Mouse (Mus musculus) midbrain, embryonic 11.5 days (tissue): ENCODE measurements at regions not wholly inside any gene's neighbourhood (a gene's known extent, or its start where the extent isn't known, plus 50 kb on each side); places are given as distances from the start of the nearest gene placed in this dataset.
"Not testable (repeated sequence)": the region's sequence is repeated elsewhere in the genome, so short reads cannot be mapped to it uniquely, and the experiment has no call there.

Experiments used
- ATAC-seq: fragments of 200-750 bp; cut with Nextera tagmentation; 2 replicates; pipeline ENCODE4 v1.8.0; 2017; ENCODE audit warnings: moderate TSS enrichment, moderate library complexity; ENCODE audit not compliant: low FRiP score
- DNase-seq: peaks from one replicate; pipeline ENCODE4 v3.0.0; 2015; ENCODE audit warnings: low spot score; ENCODE audit errors: missing footprints
- H3K27ac ChIP-seq: fragments of 300-500 bp; sonication (generic); 2 replicates; pipeline ENCODE4 v1.5.1; 2014; ENCODE audit warnings: low read depth, low read length
- H3K27me3 ChIP-seq: fragments of 300-500 bp; sonication (generic); 2 replicates; pipeline ENCODE4 v1.6.1; 2014; ENCODE audit warnings: mild to moderate bottlenecking, low read length, moderate library complexity, mixed read lengths; ENCODE audit not compliant: control insufficient read depth, insufficient read depth
- H3K36me3 ChIP-seq: fragments of 300-500 bp; sonication (generic); 2 replicates; pipeline ENCODE4 v1.6.1; 2014; ENCODE audit warnings: mild to moderate bottlenecking, low read length, moderate library complexity, mixed read lengths; ENCODE audit not compliant: control insufficient read depth, insufficient read depth
- H3K4me1 ChIP-seq: fragments of 300-500 bp; sonication (generic); 2 replicates; pipeline ENCODE4 v1.6.1; 2014; ENCODE audit warnings: low read length; ENCODE audit not compliant: control insufficient read depth, insufficient read depth
- H3K4me2 ChIP-seq: fragments of 300-500 bp; sonication (generic); 2 replicates; pipeline ENCODE4 v1.6.1; 2014; ENCODE audit warnings: mild to moderate bottlenecking, moderate library complexity
- H3K4me3 ChIP-seq: fragments of 300-500 bp; sonication (generic); 2 replicates; pipeline ENCODE4 v1.5.1; 2014; ENCODE audit warnings: low read depth, low read length
- H3K9ac ChIP-seq: fragments of 300-500 bp; sonication (generic); 2 replicates; pipeline ENCODE4 v1.6.1; 2014; ENCODE audit warnings: low read length
- H3K9me3 ChIP-seq: fragments of 300-500 bp; sonication (generic); 2 replicates; pipeline ENCODE4 v1.6.1; 2016; ENCODE audit warnings: low read length; ENCODE audit not compliant: control insufficient read depth
- WGBS: fragments of 180-500 bp; shearing (Covaris S2); extraction: QIAGEN DNeasy Blood & Tissue Kit; methylation state at CpG from one replicate; pipeline ENCODE4 v1.1.7; 2014; 5-methylcytosine and 5-hydroxymethylcytosine counted together

GRCm38 (mm10) chr6:25101761-25102160 is 145.7 kb upstream of the Tmem229a start:
- DNase-seq (no peak), ATAC-seq (no peak)
- Histone ChIP-seq H3K27me3 (no peaks in the 10 kb centered on the region), H3K4me1 (no peaks in the 10 kb centered on the region), H3K4me2 (no peak overlapping the region), H3K36me3 (no peaks in the 10 kb centered on the region), H3K9me3 (no peaks in the 10 kb centered on the region), H3K9ac (no peak overlapping the region), H3K4me3 (no peak overlapping the region), H3K27ac (no peak overlapping the region)

- no peaks in the 10 kb centered on the region for H3K36me3 ChIP-seq
Measured at GRCm38 (mm10) chr6:25087167-25087566, 131.1 kb upstream of the Tmem229a start.

GRCm38 (mm10) chr6:25085871-25086270 is 129.8 kb upstream of the Tmem229a start:
- H3K27ac ChIP-seq = no peak overlapping the region
- DNase-seq = no peak
- H3K4me1 ChIP-seq = no peaks in the 10 kb centered on the region
- no peaks in the 10 kb centered on the region for H3K27me3 ChIP-seq
- ATAC-seq = no peak
- H3K4me2 ChIP-seq = no peak overlapping the region
- 75% methylated on average over 2 of the region's 2 CpGs for WGBS
- H3K4me3 ChIP-seq = no peak overlapping the region
- no peak overlapping the region for H3K9ac ChIP-seq
- H3K36me3 ChIP-seq = no peaks in the 10 kb centered on the region
- no peaks in the 10 kb centered on the region for H3K9me3 ChIP-seq

More at GRCm38 (mm10) chr6:25087167-25087566, 131.1 kb upstream of the Tmem229a start:
- Histone ChIP-seq H3K4me2 (no peak overlapping the region), H3K27ac (no peak overlapping the region), H3K27me3 (no peaks in the 10 kb centered on the region), H3K4me3 (no peak overlapping the region), H3K9ac (no peak overlapping the region), H3K4me1 (no peaks in the 10 kb centered on the region), H3K9me3 (no peaks in the 10 kb centered on the region)
- ATAC-seq (no peak), DNase-seq (no peak)
- 92% methylated on average over 1 of the region's 1 CpGs for WGBS

- not testable (repeated sequence) for H3K4me1 ChIP-seq, H3K36me3 ChIP-seq, H3K27me3 ChIP-seq, H3K9ac ChIP-seq, H3K4me2 ChIP-seq, H3K27ac ChIP-seq, H3K4me3 ChIP-seq, H3K9me3 ChIP-seq, DNase-seq, ATAC-seq
- WGBS = 85% methylated on average over 4 of the region's 4 CpGs
Measured at GRCm38 (mm10) chr6:25085296-25085695, 129.2 kb upstream of the Tmem229a start.

- Histone ChIP-seq H3K4me2 (no peak overlapping the region), H3K4me1 (no peaks in the 10 kb centered on the region), H3K4me3 (no peak overlapping the region), H3K9ac (no peak overlapping the region), H3K27ac (no peak overlapping the region), H3K36me3 (no peaks in the 10 kb centered on the region), H3K27me3 (no peaks in the 10 kb centered on the region), H3K9me3 (no peaks in the 10 kb centered on the region)
- 30% methylated on average over 6 of the region's 6 CpGs for WGBS
- DNase-seq (no peak), ATAC-seq (no peak)
Measured at GRCm38 (mm10) chr6:25065913-25066312, 109.8 kb upstream of the Tmem229a start.

GRCm38 (mm10) chr6:25032878-25033509 is 76.9 kb upstream of the Tmem229a start:
- H3K4me2 ChIP-seq = no peak overlapping the region
- H3K36me3 ChIP-seq = no peaks in the 10 kb centered on the region
- no peaks in the 10 kb centered on the region for H3K9me3 ChIP-seq
- no peaks in the 10 kb centered on the region for H3K27me3 ChIP-seq
- H3K4me1 ChIP-seq = no peaks in the 10 kb centered on the region
- no peak overlapping the region for H3K27ac ChIP-seq
- no peak for DNase-seq
- WGBS = 54% methylated on average over 2 of the region's 2 CpGs
- no peak for ATAC-seq
- no peak overlapping the region for H3K9ac ChIP-seq
- no peak overlapping the region for H3K4me3 ChIP-seq

- no peak overlapping the region for H3K4me2 ChIP-seq
- H3K4me1 ChIP-seq = no peaks in the 10 kb centered on the region
- H3K9me3 ChIP-seq = no peaks in the 10 kb centered on the region
- no peaks in the 10 kb centered on the region for H3K36me3 ChIP-seq
- 82% methylated on average over 3 of the region's 3 CpGs for WGBS
- H3K27ac ChIP-seq = no peak overlapping the region
- no peak for ATAC-seq
- no peak for DNase-seq
- no peak overlapping the region for H3K4me3 ChIP-seq
- H3K27me3 ChIP-seq = no peaks in the 10 kb centered on the region
- no peak overlapping the region for H3K9ac ChIP-seq
Measured at GRCm38 (mm10) chr6:25026953-25027352, 70.9 kb upstream of the Tmem229a start.

- ATAC-seq (peak; percentile 73), DNase-seq (peak; percentile 92)
- H3K4me1 ChIP-seq = no peaks in the 10 kb centered on the region
- WGBS = 24% methylated on average over 2 of the region's 2 CpGs
- no peak overlapping the region for H3K9ac ChIP-seq
- H3K4me2 ChIP-seq = no peak overlapping the region
- no peaks in the 10 kb centered on the region for H3K9me3 ChIP-seq
- H3K27me3 ChIP-seq = no peaks in the 10 kb centered on the region
- no peak overlapping the region for H3K27ac ChIP-seq
- H3K36me3 ChIP-seq = no peaks in the 10 kb centered on the region
- H3K4me3 ChIP-seq = no peak overlapping the region
Measured at GRCm38 (mm10) chr6:25020005-25020772, 64.1 kb upstream of the Tmem229a start.

- Histone ChIP-seq H3K36me3 (no peaks in the 10 kb centered on the region), H3K27me3 (no peaks in the 10 kb centered on the region), H3K4me3 (no peak overlapping the region), H3K9me3 (no peaks in the 10 kb centered on the region), H3K9ac (no peak overlapping the region), H3K4me2 (no peak overlapping the region), H3K27ac (no peak overlapping the region), H3K4me1 (0 out of 2 replicates have a peak, but pooled peaks cover 2% of the 10 kb centered on the region)
- no peak for DNase-seq
- WGBS = 54% methylated on average over 3 of the region's 3 CpGs
- no peak for ATAC-seq
Measured at GRCm38 (mm10) chr6:25013288-25013606, 57.1 kb upstream of the Tmem229a start.
